Mouse (Mus musculus): ENCODE measurements around the gene Pxdc1. TPM values are rescaled to one million over a fixed set of nuclear protein-coding genes. Genes with fewer than 3 reads are reported as not detected.

Pxdc1 gene
- total RNA-seq, 2 experiments from 2014 or later, result 24.5 to 25.4 TPM

- peak; percentile 83 for DNase-seq
These were observed 2.3 kb downstream of the Pxdc1 start for GRCm38 (mm10) chr13:34650953-34651352.

- DNase-seq, result no peak
These were observed 2.9 kb downstream of the Pxdc1 start for GRCm38 (mm10) chr13:34650371-34650770.

DNA sequence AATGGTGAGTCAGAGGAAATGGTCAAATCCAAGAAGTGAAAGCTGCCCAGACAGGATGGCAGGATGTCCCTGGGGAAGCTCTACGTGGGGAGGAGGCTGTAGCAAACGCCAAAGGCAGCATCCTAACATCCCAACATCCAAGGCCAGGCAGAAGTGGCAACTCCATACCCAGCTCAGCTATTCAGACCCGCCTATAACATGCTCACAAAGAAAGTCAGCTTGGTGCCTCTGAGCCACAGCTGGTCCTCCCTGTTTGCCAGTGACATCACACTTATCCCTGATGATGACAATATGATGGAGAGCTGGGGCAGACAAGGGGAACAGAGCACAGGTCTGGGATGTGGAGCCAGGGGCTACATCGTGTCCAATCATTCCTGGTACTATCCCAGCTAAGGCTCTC lies 5.5 kb downstream of the Pxdc1 start:
- no peak for DNase-seq

GRCm38 (mm10) chr13:34647221-34647620 lies 6.1 kb downstream of the Pxdc1 start:
- peak; percentile 30 for DNase-seq

GRCm38 (mm10) chr13:34646240-34646750 lies 7.0 kb downstream of the Pxdc1 start:
- peak; percentile 27 for DNase-seq

DNA sequence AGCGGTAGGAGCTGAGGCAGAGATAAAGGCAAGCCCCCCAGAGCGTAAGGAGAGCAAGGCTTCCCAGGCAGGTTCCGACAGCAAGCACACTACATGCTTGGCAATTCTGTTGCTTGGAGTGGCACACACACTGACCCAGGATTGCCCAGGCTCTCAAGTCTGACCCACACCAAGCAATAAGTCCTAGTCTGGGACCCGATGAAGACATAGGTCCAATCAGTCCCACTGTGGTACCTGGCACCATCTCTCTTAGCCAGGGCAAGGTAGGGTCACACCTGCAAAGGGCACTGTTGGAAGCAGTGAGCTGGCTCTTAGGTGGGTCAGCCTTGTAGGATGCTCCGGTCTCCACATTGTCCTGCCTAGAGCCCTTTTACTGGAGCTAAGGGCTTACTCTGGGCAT lies 7.8 kb downstream of the Pxdc1 start:
- DNase-seq, result no peak

- DNase-seq, result no peak
These were observed 8.9 kb downstream of the Pxdc1 start for GRCm38 (mm10) chr13:34644401-34644800.

DNA sequence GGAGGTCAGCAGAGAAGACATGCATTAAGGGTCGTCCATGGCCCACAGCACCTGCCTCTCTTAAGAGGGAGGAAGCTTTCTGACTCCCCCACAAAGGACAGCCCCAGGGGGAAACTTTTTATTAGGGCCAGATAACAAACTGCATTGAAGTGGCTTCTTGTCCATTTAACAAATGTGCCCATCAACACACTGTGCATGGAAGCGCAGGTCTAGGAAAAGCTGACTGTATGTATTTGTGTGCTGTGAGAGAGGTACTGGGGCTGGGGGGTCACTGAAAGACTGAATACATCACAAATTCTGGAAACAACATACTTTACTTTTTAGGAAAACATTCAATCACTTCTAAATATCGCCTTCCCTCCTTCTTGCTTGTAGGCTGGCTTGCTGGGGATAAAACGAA lies 9.4 kb downstream of the Pxdc1 start:
- DNase-seq, result no peak

DNA sequence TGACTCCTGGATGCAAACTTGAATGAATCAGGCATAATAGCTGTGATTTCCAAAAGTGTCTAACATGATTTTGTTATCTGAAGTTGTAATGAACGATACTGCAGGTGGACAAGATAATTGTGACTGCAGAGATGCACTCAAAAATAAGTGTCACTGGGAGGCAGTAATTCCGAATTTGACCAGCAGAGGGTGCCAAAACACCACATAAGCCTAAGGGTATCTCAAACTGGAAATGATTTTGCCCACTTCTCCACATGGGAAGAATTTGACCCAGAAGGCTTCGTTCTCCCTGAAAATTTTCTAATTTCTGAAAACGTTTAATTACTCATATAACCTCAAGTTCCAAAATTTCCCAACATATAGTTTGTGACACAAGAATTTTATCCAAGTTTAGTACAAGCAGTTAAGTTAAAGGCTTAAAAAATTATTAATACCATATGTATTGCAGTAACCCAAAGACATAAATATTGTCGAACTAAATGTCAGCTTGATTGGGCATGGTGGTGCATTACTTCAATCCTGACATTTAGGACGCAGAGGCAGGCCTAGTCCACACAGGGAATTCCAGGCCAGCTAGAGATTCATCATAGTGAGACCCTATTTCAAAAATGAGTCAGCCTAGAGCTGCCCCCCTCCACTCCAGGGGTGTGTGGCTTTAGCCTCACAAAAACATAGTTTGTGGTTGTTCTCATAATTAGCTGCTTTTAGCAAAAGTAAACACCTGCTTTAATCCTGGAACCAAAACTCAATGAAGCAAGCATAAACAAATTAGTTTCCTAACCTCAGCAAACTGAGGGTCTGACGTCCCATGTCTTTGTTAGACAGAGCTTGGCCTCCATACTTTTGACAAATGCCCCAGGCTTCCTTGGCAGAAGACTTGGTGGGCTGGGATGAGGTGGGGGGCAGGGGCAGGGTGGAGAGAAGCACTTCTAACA lies 10.1 kb downstream of the Pxdc1 start:
- peak; percentile 77 for DNase-seq

DNA sequence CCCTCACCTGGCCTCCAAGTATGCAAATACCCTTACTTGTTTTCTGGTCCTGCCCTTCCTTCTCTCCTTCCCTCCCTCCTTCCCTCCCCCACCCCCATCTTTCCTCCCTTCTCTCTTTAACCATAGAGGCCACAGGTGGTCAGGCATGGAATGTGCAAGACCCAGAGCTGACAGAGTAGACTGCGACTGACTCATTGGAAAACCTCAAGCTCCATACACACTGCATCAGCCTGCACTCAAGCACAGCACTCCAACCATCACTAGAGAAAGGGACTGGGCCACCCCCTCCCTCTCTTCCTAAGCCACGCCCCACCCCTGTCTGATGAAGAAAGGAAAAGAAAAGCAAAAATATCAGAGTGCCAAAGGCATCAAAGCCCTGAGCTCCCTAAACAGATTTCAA lies 12.2 kb downstream of the Pxdc1 start:
- no peak for DNase-seq

DNA sequence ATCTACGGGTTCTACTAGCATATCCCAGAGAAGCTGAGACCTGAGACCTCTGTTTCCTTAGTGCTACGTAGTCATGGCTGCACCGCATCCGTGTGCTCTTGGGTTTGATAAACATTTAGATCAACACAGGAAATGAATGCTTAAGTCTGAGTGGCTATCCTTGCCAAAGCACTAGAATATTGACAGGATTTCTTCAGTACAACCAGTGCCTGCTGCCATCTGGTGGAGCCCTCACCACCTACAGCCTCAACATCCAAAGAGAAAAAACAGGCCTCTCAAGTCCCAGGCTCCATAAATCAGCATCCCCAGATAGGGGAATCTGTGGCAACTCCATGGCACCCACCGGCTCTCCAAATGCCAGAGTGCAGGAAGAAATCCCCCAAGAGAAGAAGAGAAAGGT lies 17.3 kb downstream of the Pxdc1 start:
- DNase-seq, result peak; percentile 78

- DNase-seq, result no peak
These were observed 23.0 kb downstream of the Pxdc1 start for GRCm38 (mm10) chr13:34630319-34630718.

DNA sequence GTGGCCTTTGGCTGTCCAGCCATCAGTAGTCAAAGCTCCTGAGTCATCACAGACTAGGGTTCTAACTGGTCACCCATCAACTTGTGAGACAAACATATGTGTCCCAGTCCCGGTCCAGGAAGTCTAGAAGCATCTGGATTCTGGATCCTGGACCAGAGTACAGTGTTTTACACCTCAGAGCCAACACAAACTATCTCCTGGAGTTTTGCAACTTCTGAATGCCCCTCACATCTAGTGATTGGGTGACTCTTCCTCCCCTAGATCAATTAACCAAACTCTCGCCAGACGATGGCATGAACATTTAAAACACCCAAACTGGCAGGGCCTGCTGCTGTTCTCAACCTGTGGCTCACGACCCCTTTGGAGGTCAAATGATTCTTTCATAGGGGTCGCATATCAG lies 23.5 kb downstream of the Pxdc1 start:
- DNase-seq, result no peak

DNA sequence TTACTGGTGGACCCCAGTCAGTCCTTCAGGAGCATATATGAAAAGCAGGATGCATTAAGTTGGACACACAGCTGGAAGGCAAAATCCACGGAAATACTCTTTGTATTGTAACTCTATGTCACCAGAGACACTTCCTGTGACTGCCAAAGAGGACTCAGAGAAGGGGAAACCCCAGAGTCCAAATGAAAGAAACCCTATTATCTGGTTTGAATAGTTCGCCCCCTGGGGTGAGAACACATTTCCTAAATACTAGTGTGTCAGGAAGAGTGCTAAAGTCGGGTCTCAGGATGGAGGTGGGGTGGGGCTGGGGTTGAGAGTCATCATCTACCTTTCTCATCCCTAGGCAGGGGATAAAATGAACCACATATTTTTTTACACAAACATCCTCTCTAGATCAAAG lies 25.8 kb downstream of the Pxdc1 start:
- DNase-seq, result no peak

- no peak for DNase-seq
These were observed 28.9 kb downstream of the Pxdc1 start for GRCm38 (mm10) chr13:34624414-34624813.

DNA sequence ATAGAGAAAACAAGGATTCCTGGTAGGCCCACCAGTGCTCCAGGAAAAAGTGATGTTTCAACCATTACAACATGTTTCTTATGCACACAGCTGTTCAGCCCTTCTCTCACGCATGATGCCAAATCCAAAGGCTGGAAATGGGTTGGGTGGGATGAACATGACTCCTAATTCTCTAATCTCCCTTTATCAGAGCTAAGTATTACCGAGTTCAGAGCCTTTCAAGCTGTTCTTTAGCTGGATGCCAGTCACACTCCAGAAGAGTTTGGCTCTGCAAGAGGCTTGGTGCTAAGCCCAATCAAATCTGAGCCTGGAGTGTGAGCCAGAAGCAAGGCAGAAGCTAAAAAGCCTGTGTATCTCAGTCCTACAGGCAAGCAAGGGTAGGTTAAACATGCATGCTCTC lies 40.9 kb downstream of the Pxdc1 start:
- DNase-seq, result peak; percentile 27

GRCm38 (mm10) chr13:34609711-34610110 lies 43.6 kb downstream of the Pxdc1 start:
- no peak for DNase-seq

DNA sequence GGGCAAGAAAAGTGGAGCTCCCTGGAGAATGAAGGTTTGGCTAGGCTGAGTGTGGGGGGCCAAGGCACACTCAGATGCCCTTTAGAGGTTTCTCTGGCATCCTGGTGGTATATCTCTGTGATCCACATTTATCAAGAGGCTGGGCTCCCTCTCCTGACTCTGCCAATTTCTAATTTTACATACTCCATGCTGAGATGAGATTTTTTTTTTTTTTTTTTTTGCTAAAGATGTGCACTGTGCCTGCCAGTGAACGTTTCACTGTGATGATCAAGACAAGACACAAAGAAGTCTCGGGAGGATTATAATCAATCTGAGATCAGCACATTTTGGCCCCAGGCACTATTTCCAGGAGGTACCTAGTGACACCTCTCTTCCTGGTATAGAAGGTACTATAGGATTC lies 46.2 kb downstream of the Pxdc1 start:
- no peak for DNase-seq

- DNase-seq, result no peak
These were observed 47.4 kb downstream of the Pxdc1 start for GRCm38 (mm10) chr13:34605884-34606283.

GRCm38 (mm10) chr13:34605206-34605605 lies 48.1 kb downstream of the Pxdc1 start:
- no peak for DNase-seq

DNA sequence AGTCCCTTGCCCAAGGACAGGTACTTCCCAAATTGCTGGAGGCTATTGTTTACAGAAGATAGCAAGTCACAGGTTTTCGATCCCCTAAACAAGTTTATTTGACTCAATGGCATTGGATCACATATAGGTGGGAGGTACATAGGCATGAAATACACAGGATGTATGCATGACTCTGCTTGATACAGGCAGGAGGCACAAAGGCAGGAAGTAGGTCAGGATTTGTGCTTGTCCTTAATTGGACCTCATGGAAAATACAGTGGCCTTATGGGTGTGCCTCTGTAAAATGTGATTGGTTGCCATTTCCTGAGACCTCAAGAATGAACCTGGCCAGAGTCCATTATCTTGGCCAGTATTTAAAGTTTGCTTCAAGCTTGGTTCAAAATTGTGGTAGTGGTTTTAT lies 48.9 kb downstream of the Pxdc1 start:
- DNase-seq, result no peak

DNA sequence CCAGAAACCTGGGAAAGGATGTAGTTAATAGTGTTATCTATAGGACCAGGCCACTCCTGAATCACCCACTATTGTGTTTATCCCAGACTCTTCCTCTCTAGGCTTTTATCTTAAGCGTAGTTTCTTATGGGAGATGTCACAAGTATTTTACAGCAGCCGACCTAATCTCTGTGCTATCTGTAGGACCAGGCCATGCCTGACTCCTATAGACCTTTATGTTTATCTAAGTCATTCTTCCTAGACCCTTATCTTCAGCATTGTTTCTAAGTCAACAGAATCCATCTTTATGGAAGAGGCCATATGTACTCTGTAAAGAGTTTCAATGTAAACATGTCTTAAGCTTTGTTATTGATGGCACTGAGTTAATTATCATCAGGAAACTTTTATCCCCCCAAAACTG lies 50.5 kb downstream of the Pxdc1 start:
- DNase-seq, result no peak

DNA sequence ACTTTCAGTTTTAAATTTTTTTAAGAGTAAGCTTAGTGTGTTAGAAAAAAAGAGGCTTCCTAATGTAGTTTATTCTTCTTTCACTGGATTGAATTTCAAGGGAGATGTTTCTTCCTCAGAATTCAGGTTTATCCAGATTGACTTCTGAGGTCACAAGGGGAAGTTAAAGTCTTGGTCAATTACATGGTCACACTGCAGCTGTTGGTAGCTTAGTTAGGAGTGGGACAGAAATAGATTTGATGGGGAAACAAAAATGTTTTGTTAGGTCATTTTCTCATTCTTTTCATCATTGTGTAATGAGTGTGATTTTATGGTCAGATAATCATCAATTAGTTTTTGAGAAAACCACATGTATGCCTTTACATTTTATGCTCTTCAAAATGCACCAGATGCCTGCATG lies 56.5 kb downstream of the Pxdc1 start:
- no peak for DNase-seq
